Mouse (Mus musculus): Measurements from ENCODE around the gene Lpp. TPM values are rescaled to one million over a fixed set of nuclear protein-coding genes. Genes with fewer than 3 reads are reported as not detected.

The Lpp gene
- total and polyA plus RNA-seq, 3 experiments, result 0.64 to 1.2 (median 0.68) TPM

DNA sequence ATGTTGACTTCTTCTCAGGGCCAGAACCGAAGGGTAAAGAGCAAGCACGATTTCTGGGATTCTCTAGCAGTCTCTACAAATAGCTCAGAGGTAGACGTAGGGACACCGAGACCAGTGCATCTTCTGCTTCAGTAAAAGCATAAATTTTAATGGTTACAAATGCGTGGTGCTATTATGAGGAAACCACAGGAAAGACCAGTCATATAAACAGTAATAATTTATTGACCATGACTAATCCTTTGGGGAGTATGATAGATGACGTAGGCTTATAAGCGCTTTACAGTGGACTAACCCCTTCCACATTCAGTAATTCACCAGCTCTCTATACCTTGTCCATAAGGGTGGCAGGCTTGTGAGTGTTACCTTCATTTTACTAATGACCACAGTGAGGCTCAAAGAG, 103.3 kb downstream of the Lpp start:
- no peak overlapping the region for H3K4me3 ChIP-seq (replicated peaks in 1 of 3; ENCODE audit: low read depth in 2 of 3, low read length in 2 of 3, poor library complexity in 1 of 3)
- H3K27ac ChIP-seq (ENCODE audit: insufficient read depth, low read depth), result no peak overlapping the region
- H3K9ac ChIP-seq (ENCODE audit: insufficient read depth, low read depth), result no peak overlapping the region
- no peaks in the 10 kb centered on the region for H3K27me3 ChIP-seq (replicated peaks)
- H3K9me3 ChIP-seq (replicated peaks; ENCODE audit: low read length), result no peaks in the 10 kb centered on the region
- dilution Hi-C loops (cut with MboI; ENCODE audit: extremely low pct_ligation_motif_present, extremely low pct_unique_long_range_greater_than_20kb, low sequenced_read_pairs) (no loop called here), in situ Hi-C loops (cut with MboI; ENCODE audit: low pct_ligation_motif_present, low pct_unique_long_range_greater_than_20kb, low sequenced_read_pairs) (no loop called here)
- TF ChIP-seq ZNF384 (IDR thresholded peaks at IDR 0.05; ENCODE audit: low read depth, low read length), result no peak
- DNase-seq (ENCODE audit: extremely low read depth), result no peak
- H3K4me1 ChIP-seq (ENCODE audit: control insufficient read depth in 1 of 2, insufficient read depth in 2 of 2), result peaks cover 2 to 27% of the 10 kb centered on the region in 2 experiments; a peak in 2 of 4 replicates
- no peaks in the 10 kb centered on the region for H3K36me3 ChIP-seq (replicated peaks in 1 of 2; ENCODE audit: control insufficient read depth in 1 of 2, insufficient read depth in 1 of 2, low read length in 1 of 2)
- no peaks in the 10 kb centered on the region for H3K79me2 ChIP-seq (replicated peaks; ENCODE audit: control insufficient read depth, extremely low read depth, insufficient read depth, poor library complexity, severe bottlenecking)
- no peak overlapping the region for H3K4me2 ChIP-seq (ENCODE audit: insufficient read depth, low read depth, poor library complexity, severe bottlenecking)

DNA sequence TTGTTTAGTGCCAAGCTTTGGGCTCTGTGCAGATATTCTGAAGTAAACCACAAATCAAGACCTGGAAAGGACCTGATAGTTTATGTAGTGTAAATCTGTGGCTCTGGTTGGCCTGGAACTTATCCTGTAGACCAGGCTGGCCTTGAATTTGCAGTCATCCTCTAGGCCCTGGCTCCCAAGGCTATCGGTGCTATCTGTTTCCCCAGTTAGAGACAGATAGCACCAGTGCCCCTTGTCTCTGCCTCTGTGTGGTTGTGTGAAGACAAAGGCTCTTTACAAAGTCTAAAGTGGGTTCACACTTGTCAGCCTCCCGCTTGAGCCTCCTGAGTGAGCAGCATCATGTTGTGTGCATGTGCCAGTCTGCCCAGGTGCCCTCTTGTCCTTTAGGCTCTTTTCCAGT, 104.1 kb downstream of the Lpp start:
- Histone ChIP-seq H3K79me2 (replicated peaks; ENCODE audit: control insufficient read depth, extremely low read depth, insufficient read depth, poor library complexity, severe bottlenecking) (no peaks in the 10 kb centered on the region), H3K27ac (ENCODE audit: insufficient read depth, low read depth) (no peak overlapping the region), H3K27me3 (replicated peaks) (no peaks in the 10 kb centered on the region), H3K4me3 (replicated peaks in 1 of 3; ENCODE audit: low read depth in 2 of 3, low read length in 2 of 3, poor library complexity in 1 of 3) (no peak overlapping the region), H3K9me3 (replicated peaks; ENCODE audit: low read length) (no peaks in the 10 kb centered on the region), H3K9ac (ENCODE audit: insufficient read depth, low read depth) (no peak overlapping the region), H3K4me2 (ENCODE audit: insufficient read depth, low read depth, poor library complexity, severe bottlenecking) (no peak overlapping the region), H3K4me1 (ENCODE audit: control insufficient read depth in 1 of 2, insufficient read depth in 2 of 2) (peaks cover 2 to 27% of the 10 kb centered on the region in 2 experiments; a peak in 2 of 4 replicates), H3K36me3 (replicated peaks in 1 of 2; ENCODE audit: control insufficient read depth in 1 of 2, insufficient read depth in 1 of 2, low read length in 1 of 2) (no peaks in the 10 kb centered on the region)
- no peak for DNase-seq (ENCODE audit: extremely low read depth)
- no peak for TF ChIP-seq SMC3 (IDR thresholded peaks at IDR 0.05; ENCODE audit: low read depth, low read length)
- in situ Hi-C loops (cut with MboI; ENCODE audit: low pct_ligation_motif_present, low pct_unique_long_range_greater_than_20kb, low sequenced_read_pairs), result no loop called here
- dilution Hi-C loops (cut with MboI; ENCODE audit: extremely low pct_ligation_motif_present, extremely low pct_unique_long_range_greater_than_20kb, low sequenced_read_pairs), result no loop called here

GRCm38 (mm10) chr16:24498103-24498659, 104.9 kb downstream of the Lpp start:
- Histone ChIP-seq H3K79me2 (replicated peaks; ENCODE audit: control insufficient read depth, extremely low read depth, insufficient read depth, poor library complexity, severe bottlenecking) (no peaks in the 10 kb centered on the region), H3K36me3 (replicated peaks in 1 of 2; ENCODE audit: control insufficient read depth in 1 of 2, insufficient read depth in 1 of 2, low read length in 1 of 2) (no peaks in the 10 kb centered on the region), H3K9ac (ENCODE audit: insufficient read depth, low read depth) (no peak overlapping the region), H3K27me3 (replicated peaks) (no peaks in the 10 kb centered on the region), H3K9me3 (replicated peaks; ENCODE audit: low read length) (no peaks in the 10 kb centered on the region), H3K4me3 (replicated peaks in 1 of 3; ENCODE audit: low read depth in 2 of 3, low read length in 2 of 3, poor library complexity in 1 of 3) (no peak overlapping the region), H3K4me2 (ENCODE audit: insufficient read depth, low read depth, poor library complexity, severe bottlenecking) (no peak overlapping the region), H3K4me1 (ENCODE audit: control insufficient read depth in 1 of 2, insufficient read depth in 2 of 2) (peaks cover 2 to 20% of the 10 kb centered on the region in 2 experiments; a peak in 2 of 4 replicates), H3K27ac (ENCODE audit: insufficient read depth, low read depth) (no peak overlapping the region)
- TF ChIP-seq CHD1 (IDR thresholded peaks at IDR 0.05; ENCODE audit: low read depth, low read length), result no peak
- 0 out of 2 replicates have a peak, but pooled peaks have one; percentile 37 for TF ChIP-seq EP300 (IDR thresholded peaks at IDR 0.05; ENCODE audit: low read length)
- 0 out of 2 replicates have a peak, but pooled peaks have one; percentile 36 for TF ChIP-seq MAFK (IDR thresholded peaks at IDR 0.05; ENCODE audit: insufficient replicate concordance, low read length)
- TF ChIP-seq E2F4 (IDR thresholded peaks at IDR 0.05; ENCODE audit: insufficient replicate concordance, low read depth, low read length), result no peak
- in situ Hi-C loops (cut with MboI; ENCODE audit: low pct_ligation_motif_present, low pct_unique_long_range_greater_than_20kb, low sequenced_read_pairs), result no loop called here
- dilution Hi-C loops (cut with MboI; ENCODE audit: extremely low pct_ligation_motif_present, extremely low pct_unique_long_range_greater_than_20kb, low sequenced_read_pairs), result no loop called here
- peak; percentile 52 for DNase-seq (ENCODE audit: extremely low read depth)

GRCm38 (mm10) chr16:24501197-24501596, 107.9 kb downstream of the Lpp start:
- in situ Hi-C loops (cut with MboI; ENCODE audit: low pct_ligation_motif_present, low pct_unique_long_range_greater_than_20kb, low sequenced_read_pairs), result no loop called here
- TF ChIP-seq MAX (IDR thresholded peaks at IDR 0.05; ENCODE audit: low read length), result no peak
- no peak for TF ChIP-seq JUND (conservative IDR thresholded peaks at IDR 0.05; ENCODE audit: low read depth, low read length)
- no peak for TF ChIP-seq BHLHE40 (IDR thresholded peaks at IDR 0.05; ENCODE audit: low read depth, low read length)
- TF ChIP-seq USF1 (IDR thresholded peaks at IDR 0.05; ENCODE audit: low read depth, low read length), result no peak
- no peak for TF ChIP-seq MYC (IDR thresholded peaks at IDR 0.05; ENCODE audit: low read depth, low read length)
- TF ChIP-seq MAFK (IDR thresholded peaks at IDR 0.05; ENCODE audit: insufficient replicate concordance, low read length), result no peak
- TF ChIP-seq POLR2AphosphoS2 (IDR thresholded peaks at IDR 0.05; ENCODE audit: low read depth, low read length), result no peak
- TF ChIP-seq GABPA (IDR thresholded peaks at IDR 0.05; ENCODE audit: insufficient replicate concordance, low read depth, low read length), result no peak
- no peak for TF ChIP-seq CHD1 (IDR thresholded peaks at IDR 0.05; ENCODE audit: low read depth, low read length)
- TF ChIP-seq SMC3 (IDR thresholded peaks at IDR 0.05; ENCODE audit: low read depth, low read length), result no peak
- no peak for TF ChIP-seq HCFC1 (IDR thresholded peaks at IDR 0.05; ENCODE audit: low read depth, low read length)
- TF ChIP-seq PAX5 (IDR thresholded peaks at IDR 0.05; ENCODE audit: low read length), result no peak
- TF ChIP-seq ZKSCAN1 (IDR thresholded peaks at IDR 0.05; ENCODE audit: borderline replicate concordance, low read depth, low read length), result no peak
- no peaks in the 10 kb centered on the region for H3K79me2 ChIP-seq (replicated peaks; ENCODE audit: control insufficient read depth, extremely low read depth, insufficient read depth, poor library complexity, severe bottlenecking)

More at GRCm38 (mm10) chr16:24501197-24501596, 107.9 kb downstream of the Lpp start:
- H3K9ac ChIP-seq (ENCODE audit: insufficient read depth, low read depth), result no peak overlapping the region
- no peak overlapping the region for H3K4me2 ChIP-seq (ENCODE audit: insufficient read depth, low read depth, poor library complexity, severe bottlenecking)
- no peaks in the 10 kb centered on the region for H3K27me3 ChIP-seq (replicated peaks)
- dilution Hi-C loops (cut with MboI; ENCODE audit: extremely low pct_ligation_motif_present, extremely low pct_unique_long_range_greater_than_20kb, low sequenced_read_pairs), result no loop called here
- no peaks in the 10 kb centered on the region for H3K9me3 ChIP-seq (replicated peaks; ENCODE audit: low read length)
- DNase-seq (ENCODE audit: extremely low read depth), result no peak
- H3K36me3 ChIP-seq (replicated peaks in 1 of 2; ENCODE audit: control insufficient read depth in 1 of 2, insufficient read depth in 1 of 2, low read length in 1 of 2), result no peaks in the 10 kb centered on the region
- H3K27ac ChIP-seq (ENCODE audit: insufficient read depth, low read depth), result no peak overlapping the region
- H3K4me3 ChIP-seq (replicated peaks in 1 of 3; ENCODE audit: low read depth in 2 of 3, low read length in 2 of 3, poor library complexity in 1 of 3), result no peak overlapping the region
- peaks cover 7 to 26% of the 10 kb centered on the region in 2 experiments for H3K4me1 ChIP-seq (ENCODE audit: control insufficient read depth in 1 of 2, insufficient read depth in 2 of 2)

Measured in CH12.LX (cell line).